In the genomic region with DNA sequence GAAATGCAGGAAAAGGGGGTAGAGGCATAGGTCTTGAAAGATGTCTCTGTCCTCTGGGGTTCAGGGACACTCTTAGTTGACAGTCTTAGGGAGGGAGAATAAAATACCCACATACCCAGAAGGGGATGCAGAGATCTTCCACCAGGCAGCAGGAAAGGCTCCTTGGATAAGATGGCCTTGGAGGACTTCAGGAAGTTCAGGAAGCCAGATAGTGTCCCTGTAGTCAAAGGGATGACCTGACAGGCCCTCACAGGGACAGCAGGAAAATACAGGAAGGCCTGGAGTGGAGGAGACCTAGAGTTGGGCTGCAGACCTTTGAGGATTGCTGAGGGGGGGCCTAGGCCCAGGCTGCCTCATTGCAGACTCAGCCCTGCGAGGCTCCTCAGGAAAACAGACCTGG, we compare ENCODE assay signal across 11 mouse cellular contexts.
"Had no signal": no experiment of that assay in that cellular context is flagged by ENCODE, and none has a peak within 500 bp of the region (broad histone marks: within the 10 kb centered on the region; RNA-seq: fewer than 3 reads in every experiment).

No protein-coding gene starts in this region.

- H3K4me1 ChIP-seq: midbrain, embryonic 15.5 days; neural tube, embryonic 12.5 days had no signal

- H3K9me3 ChIP-seq: intestine, embryonic 15.5 days; midbrain, embryonic 15.5 days; neural tube, embryonic 12.5 days had no signal

- H3K36me3 ChIP-seq: intestine, embryonic 15.5 days; midbrain, embryonic 15.5 days; neural tube, embryonic 12.5 days had no signal

- DNase-seq: kidney, adult 18-20 months; kidney, postnatal 14 days; lung, postnatal 36 days; thymus, postnatal 4 days had no signal

- H3K9ac ChIP-seq: intestine, embryonic 15.5 days; liver, embryonic 14.5 days; midbrain, embryonic 15.5 days; neural tube, embryonic 12.5 days had no signal

- H3K27me3 ChIP-seq: intestine, embryonic 15.5 days; midbrain, embryonic 15.5 days; neural tube, embryonic 12.5 days had no signal

- H3K27ac ChIP-seq: intestine, embryonic 15.5 days; left cerebral cortex, adult 2 months; liver, embryonic 14.5 days; midbrain, embryonic 15.5 days; neural tube, embryonic 12.5 days; stomach, postnatal 0 days had no signal

- ATAC-seq: intestine, embryonic 15.5 days; midbrain, embryonic 15.5 days had no signal

- H3K4me2 ChIP-seq: intestine, embryonic 15.5 days; midbrain, embryonic 11.5 days; midbrain, embryonic 15.5 days; neural tube, embryonic 12.5 days had no signal

- H3K4me3 ChIP-seq: intestine, embryonic 15.5 days; left cerebral cortex, adult 2 months; midbrain, embryonic 15.5 days; neural tube, embryonic 12.5 days had no signal
